Mouse (Mus musculus): ENCODE results near the gene Mdga1.

Mdga1 gene

DNA sequence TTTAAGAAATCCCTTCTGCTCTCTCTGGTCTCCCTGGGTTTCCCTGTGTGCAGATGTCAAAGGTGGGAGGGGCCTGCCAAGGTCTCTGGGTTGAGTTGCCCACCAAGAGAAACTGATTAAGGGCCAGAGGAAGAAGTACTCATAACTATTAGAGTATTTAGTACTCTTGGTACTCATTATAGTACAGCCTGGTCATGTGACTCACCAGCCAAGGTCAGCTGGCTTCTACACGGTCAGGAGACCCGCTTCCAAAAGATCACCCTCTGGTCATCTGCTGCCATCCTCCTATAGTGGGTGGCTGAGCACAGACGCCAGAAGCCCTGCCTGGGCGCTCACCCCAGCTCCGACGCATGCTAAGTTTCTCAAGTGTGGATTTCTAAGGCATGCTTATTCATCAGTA lies 124.9 kb downstream of the Mdga1 start:
- DNase-seq (ENCODE audit: low spot score) = no peak

DNA sequence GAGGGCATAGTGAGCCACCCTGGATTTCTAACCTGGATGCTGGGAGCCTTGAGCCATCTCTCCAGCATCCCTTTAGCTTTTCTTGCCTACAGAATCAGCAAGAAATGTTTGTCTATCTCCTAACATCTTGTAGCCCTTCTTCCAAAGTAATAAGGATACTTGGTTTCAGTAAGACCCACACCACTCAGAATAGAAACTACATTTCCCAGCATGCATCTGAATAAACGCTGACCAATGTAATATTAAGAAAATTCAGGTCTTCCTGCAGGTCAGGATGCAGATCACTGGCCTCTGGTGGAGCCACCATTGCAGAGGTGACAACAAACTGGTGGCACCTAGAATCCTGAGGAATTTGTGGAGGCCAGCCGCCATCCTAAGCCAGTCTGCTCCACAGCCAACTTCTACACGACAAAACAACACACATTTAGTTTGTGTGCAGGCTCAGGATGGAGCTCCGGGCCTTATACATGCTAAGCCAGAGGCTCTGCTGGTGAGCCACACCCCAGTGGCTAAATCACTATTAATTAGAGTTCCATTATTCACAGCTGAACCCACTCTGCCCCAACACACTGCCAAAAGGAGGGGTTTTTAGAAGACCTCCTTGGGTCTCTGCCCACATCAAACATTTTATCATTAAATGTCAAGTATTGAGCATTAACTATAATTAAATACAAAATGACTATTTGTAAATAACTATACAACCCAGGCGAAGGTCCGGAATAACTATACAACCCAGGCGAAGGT lies 126.3 kb downstream of the Mdga1 start:
- DNase-seq (ENCODE audit: low spot score) = no peak

DNA sequence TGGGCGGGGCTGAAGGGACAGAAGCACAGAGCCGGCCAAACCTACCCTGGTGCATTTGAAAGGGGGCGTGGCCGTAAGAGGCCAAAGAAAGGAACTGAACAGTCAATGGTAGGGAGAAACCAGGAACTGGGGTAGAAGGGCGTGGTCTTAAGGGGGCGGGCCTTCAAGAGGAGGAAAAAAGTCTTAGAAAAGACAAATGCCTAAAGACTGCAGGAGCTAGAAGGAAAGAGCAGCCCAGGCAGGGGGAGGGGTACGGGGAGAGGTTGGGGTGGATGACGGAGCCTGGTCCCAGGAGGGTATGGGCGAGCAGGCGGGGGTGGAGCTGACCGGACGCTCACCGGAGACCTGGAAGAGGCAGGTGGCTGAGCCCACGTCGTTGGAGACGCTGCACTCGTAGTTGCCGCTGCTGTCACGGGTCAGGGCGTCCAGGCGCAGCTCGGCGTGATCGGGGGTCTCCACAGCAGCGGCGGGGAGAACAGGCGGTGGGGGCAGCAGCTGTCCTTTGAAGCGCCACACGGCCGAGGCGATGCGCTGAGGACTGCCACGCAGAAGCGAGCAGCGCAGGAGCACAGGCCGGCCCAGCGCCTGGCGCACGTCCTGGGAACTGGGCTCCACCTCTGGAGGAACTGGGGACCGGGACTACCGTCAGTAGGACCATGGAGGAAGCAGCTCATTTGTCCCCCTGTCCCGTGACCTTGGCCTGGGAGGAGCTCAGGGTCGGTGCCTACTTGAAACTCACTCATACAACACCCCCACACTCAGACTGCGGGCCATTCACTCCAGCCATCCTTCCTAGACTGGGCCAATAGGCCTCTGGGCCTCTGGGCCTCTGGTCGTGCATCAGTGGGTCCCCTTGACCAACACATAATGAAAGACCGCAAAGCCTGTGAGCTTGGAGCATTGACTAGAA lies 127.9 kb downstream of the Mdga1 start:
- DNase-seq (ENCODE audit: low spot score) = peak; percentile 41

DNA sequence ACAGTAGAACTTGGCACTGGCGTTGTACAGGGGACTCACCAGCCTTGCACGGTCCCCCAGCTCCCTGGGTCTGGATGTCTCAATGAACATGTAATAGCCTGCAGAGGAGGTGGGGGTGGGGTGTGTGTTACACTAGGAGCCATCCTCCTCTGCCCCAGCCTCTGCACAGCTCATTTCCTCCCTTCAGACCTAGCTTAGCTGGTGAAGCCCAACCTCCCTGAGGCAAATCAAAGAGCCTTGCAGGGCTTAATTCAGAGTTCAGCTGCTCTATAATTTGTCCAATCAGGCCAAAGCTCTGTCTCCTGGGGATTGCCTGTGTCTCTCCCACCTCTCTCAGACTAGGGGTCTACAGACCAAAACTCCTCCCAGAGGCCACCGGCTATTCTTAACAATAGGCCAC lies 131.9 kb downstream of the Mdga1 start:
- DNase-seq (ENCODE audit: low spot score) = no peak

DNA sequence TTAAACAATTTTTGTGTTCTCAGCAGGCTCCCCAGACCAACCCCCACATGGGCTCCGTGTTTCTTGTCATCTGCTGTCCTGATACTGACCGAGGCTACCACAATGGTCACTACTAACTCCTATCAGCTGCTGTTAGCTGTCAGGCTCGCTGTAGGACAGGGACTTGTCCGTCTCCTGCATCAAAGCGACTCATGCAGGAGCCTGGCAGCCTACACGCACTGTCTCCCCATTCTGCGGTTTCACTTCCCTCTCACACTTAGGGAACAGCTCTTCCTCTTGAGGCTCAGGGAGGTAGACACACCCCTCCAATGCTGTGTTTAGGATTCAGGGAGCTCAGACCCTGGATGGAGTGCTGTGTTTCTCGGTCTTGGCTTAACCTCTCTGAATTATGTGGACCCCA lies 132.4 kb downstream of the Mdga1 start:
- DNase-seq (ENCODE audit: low spot score) = no peak

DNA sequence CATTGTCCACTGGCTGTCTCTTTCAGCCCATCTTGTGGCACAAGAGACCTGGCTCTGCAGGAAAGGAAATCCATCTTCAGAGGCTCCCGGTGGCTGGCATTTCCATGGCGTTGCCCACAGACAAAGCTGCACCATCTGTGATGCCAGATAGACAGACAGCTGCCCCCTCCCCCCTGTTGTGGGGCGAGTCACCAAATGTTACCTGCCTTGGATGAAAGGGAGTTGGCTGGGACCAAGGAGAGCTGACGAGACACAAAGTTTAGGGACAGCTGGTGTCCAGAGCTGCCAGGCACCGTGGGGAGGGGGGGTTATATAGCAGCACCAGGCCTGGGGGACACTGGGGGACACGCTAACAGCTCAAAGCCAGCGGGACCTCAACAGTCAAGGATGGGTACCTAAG lies 135.1 kb downstream of the Mdga1 start:
- no peak for DNase-seq (ENCODE audit: low spot score)

DNA sequence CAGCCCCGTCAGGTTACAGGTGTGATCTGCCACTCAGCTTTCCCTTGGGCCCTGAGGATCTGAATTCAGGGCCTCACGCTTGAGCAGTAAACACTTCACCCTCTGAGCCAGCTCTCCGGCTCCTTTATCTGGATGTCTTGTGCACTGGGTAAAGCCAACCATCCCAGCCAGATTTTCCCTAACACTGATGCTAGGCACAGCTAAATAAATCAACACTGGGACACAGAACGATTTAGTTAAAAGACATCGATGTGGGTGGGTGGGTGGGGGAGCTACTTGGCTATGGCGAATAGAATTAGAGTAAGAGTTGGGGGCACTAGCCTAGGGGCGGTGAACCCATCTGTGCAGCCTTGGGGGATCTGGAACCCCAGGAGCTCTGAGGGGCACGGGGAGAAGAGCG lies 135.6 kb downstream of the Mdga1 start:
- DNase-seq (ENCODE audit: low spot score) = no peak

DNA sequence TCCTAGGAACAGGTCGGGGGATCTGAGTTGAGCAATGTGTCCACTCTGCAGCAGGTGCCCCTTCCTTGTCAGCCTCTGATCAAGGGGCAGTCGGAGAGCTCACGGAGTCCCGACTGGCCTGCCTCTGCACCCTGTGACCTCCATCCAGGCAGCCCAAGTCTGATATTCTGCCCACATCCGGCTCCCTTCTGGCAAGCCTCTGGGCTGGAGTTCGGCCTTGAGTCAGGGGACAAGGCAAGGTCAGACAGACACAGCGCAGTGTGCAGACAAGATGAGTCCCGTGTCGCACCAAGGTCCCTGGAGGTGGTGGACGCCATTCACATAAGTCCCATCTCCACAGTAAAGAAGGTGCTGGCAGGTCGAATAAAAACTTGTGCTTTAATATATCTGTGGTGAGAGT lies 138.2 kb downstream of the Mdga1 start:
- DNase-seq (ENCODE audit: low spot score) = peak; percentile 58

DNA sequence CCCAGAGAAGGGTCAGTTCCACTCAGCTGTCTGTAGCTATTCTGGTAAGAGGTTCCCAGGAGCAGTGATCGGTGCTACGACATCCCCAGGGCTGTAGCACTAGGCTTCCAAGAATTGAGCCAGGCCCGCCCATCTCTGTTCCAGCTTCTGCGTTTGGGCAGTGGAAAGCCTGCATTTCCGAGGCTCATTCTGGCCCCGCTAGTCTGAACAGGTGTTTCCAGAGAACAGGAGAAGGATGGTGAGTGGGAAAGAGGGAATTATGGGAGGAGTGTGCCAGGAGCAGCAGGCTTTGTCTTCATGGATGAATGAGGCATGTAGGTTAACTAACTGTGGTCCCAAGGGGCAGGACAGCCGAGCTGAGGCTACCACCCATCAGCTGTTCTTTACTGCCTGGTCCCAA lies 140.8 kb downstream of the Mdga1 start:
- DNase-seq (ENCODE audit: low spot score) = no peak

DNA sequence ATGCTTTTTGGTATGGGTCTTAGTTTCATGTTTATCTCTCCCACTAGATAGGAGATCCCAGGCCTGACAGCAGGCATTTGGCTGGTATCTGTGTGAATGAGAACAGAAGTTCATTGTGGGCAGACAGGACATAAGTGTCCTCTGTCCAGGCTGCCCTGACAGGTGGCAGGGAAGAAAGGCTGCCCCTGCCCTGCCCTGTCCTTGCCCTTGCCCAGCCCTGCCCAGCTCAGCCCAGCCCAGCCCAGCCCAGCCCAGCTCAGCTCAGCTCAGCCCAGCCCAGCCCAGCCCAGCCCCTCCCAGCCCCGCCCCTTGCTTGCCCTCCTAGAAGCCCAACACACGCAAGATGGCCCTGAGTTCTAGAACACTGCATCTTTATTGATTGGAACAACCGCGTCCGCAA lies 142.3 kb downstream of the Mdga1 start:
- no peak for DNase-seq (ENCODE audit: low spot score)

DNA sequence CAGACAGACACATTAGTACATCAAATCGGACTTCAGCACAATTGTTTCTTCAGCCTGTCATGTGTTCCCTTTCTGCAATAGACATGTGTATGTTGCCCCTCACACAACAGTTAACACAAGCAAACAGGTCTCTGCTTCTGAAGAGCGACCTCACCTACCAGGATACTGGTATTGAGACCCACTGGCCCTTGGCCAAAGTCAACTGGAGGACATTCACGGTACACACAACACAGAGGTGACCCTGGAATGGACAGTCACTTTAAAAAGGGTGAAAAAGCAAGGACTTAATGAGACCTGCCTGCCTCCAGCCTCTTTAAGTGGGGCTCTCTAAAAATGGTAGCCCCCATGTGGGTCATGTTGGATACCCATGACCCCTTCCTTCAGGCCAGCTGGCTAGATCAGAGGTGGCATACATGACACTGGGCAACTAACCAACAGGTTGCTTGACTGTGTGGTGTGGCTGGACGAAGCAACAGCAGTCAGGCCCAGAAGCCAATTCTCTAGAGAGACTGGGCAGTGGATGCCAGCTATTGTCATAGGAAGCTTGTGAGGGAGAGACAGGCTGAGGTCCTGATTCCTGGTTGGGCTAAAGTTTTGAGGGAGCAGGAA lies 145.3 kb downstream of the Mdga1 start:
- DNase-seq (ENCODE audit: low spot score) = no peak

DNA sequence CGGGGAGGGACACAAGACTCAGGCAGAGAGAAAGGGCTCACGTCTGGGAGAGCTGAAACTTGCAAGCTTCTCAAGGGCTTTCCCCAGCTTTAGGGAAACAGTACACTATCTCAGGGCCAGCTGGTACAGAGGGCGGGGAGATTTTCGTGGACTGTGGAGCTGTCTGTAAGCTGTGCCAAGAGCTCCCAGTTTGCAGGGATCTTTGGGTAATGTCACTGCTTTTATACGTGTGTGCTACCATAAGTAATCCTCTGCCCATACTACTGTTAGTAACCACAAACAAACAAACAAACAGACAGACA lies 145.7 kb downstream of the Mdga1 start:
- DNase-seq (ENCODE audit: low spot score) = peak; percentile 29

DNA sequence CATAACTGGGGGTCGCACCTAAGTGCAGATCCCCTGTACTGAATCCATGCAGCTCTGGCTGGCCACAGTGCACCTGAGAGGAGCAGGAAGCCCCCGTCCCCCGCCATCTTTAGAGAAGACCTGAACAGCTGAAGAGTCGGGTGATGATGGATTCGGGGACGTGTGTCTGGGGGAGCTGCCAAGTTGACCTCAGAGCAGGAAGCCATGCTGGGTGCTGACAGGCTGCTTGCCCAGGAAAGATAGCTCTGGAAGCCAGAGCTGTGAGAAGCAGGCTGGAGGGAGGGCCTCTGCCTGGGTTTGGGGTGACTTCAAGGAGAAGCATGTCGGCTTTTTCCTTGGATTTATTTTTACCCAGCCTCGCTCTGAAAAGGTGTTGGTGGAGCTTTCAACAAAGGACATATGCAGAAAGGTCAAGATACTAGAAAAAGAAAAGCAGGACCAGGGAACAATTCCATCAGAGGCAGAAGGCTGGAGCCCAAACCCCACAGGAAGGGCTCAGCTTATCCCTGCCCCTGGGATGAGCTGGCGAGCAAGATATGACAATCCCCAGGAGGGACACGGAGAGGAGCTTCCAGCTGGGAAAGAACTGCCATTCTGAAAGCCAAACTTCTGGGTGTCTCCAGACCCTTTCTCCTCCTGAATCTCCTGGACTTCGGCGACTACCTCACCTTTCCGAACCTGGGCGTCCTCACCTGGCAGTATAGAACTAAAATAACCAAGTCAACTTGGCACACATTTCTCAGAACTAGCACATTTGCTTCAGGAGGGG lies 146.3 kb downstream of the Mdga1 start:
- no peak for DNase-seq (ENCODE audit: low spot score)

DNA sequence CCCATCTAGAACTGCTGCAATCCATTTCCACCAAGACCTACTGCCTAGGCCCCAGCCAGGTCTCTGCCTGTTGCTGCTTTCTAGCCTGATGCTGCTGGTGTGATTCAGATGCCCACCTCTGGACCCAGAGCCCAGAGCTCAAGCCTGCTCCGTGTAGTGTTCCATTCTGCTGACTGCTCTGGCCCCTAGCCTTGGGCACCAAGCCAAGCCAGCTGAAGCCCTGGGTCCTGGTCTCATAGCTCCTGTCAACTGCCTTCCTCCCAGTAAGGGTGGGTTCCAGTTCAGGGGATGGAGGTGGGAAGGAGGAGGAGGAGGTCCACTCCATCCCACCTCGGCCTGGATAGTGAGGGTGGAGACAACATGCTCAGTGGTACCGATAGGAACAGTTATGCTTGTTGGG lies 150.3 kb downstream of the Mdga1 start:
- no peak for DNase-seq (ENCODE audit: low spot score)

DNA sequence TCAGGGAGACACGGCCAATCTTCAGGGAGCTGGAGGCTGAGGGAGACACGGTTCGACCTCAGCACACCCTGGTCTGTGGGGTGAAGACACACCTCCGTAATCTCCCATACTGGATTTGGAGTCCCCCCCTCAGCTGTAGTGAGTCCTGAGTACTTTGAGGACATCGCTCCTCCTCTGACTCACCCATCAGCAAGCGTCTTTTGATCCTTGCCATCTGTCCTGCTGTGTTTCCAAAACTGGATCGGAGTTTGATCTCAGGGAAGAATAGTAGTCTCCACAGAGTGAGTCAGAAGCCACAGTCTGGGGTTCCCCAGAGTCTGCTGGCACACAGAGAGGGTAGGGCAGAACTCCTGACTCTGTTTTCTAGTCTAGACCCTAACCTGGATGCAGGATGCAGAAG lies 150.9 kb downstream of the Mdga1 start:
- DNase-seq (ENCODE audit: low spot score) = no peak

DNA sequence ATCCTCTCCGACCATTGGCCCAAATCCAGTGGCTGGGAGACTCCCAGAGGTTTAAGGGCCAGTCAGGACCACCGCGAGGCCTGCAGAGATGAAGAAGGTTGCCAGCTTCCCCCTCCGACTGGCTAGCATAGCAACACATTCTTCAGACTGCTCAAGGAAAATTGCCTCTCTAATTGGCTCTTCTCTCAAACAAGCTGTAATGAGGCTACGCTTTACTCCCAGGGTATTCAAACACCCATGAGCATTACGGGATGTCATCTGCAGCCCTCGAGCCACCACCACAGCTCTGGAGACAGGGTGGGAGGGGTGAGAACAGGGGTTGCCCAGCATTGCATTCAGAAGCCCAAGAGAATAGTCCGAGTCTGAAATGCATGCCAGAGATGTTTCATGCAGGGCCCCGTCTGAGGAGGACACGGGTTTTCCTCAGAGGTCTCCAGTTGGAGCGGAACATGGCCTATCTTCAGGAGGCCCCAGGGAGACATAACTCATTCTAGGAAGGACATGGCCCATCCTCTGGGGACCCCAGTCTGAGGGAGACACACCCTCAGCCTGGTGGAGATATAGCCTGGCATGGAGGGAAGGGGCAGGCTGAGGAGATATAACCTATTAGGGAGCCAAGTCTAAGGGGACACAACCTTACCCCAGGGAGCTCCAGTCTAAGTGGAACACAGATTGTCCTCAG lies 151.5 kb downstream of the Mdga1 start:
- DNase-seq (ENCODE audit: low spot score) = no peak

DNA sequence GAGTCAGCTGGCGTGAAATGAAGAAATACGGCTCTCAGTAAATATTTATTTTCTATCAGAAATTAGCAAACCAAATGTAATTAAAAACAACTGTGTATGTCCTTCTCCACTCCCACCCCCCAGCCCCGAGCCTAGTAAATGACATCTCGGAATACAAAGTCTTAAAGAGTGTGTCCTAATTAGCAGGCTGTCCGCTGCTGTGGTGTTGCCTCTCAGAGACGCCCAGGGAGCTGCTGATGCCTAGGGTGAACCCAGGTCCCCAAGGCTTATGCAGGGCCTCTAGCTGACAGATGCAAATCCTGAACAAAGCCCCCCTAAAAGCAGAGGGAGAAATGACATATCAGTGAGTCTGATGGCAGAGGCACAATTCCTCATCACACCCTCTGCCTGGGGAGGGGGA lies 155.1 kb downstream of the Mdga1 start:
- DNase-seq (ENCODE audit: low spot score) = no peak

DNA sequence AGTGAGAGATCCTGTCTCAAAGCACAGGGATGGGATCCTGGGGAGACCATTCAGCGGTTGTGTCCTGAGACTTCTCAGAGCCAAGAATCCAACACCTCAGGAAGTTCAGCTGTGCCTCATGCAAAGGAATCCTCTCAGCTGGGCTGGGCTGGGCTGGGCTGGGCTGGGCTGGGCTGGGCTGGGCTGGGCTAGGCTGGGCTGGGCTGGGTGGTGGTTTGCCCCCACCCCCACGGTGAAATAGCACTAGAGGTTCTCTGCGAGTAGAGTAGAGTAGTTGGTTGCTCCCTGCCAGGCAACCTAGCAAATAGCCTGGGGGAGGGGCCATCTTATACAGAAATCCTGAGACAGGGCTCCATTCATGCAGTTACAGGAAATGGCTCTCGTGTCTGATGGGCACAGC lies 156.6 kb downstream of the Mdga1 start:
- DNase-seq (ENCODE audit: low spot score) = no peak

DNA sequence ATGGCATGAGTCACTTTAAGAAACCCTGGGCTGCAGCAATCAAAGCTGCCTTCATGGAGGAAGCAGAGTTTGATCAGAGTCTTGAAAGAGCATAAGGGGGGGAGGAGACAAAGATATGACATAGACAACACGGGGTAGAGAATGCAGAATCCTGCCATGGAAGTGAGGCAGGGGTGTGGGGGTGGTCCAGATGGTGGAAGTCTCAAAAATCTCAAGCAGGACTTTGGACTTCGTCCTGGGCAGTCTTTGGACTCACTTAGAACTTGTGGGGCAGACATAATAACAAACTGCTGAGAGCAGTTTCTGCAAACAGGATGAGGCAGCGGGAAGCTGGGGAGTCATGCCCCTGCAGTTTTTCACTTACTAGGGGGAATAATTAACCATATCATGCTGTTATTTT lies 166.3 kb downstream of the Mdga1 start:
- no peak for DNase-seq (ENCODE audit: low spot score)

DNA sequence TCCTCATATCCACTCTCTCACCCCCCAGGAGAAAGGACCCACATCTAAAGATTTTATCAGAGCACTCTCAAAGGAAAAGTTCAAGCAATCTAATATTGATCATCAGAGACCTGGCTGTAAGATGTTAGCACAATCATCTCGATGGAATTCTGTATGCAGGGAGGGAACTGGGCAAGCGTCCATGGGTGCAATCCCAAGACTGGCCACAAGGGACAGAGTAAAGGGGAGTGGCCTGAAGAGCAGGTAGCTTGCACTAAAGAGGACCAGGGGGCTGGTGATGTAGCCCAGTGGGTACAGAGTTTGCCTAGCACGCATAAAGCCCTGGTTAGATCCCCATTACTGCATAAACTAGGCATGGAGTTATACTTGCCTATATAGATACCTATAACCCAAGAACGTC lies 168.5 kb downstream of the Mdga1 start:
- DNase-seq (ENCODE audit: low spot score) = peak; percentile 68

DNA sequence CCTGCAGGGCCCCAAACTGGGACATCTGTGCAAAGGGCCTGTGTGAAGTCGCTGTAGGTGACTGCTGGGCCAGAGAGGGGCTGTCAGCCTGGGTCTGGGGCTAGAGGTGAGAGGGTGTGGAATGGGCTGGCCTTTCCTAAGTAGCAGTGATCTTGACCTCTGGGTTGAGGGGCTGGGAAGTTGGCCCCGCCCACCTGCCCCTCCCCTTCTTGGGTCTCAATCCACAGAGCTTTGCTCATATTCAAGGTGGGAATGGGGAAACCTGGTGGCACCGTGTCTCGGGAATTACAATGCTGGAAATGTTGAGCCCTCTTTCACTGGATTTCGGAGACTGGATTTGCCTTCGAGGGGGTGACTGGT lies 169.8 kb downstream of the Mdga1 start:
- no peak for DNase-seq (ENCODE audit: low spot score)

Data from ovary, postnatal 36 days (tissue).